Mouse (Mus musculus) MN1 (cell line): ENCODE data around the gene Tasp1.
"Not testable (repeated sequence)": the region's sequence is repeated elsewhere in the genome, so short reads cannot be mapped to it uniquely, and the experiment has no call there.

ENCODE experiments used
- DNase-seq: peaks from one replicate; pipeline ENCODE4 v3.0.0-alpha.2; 2016; ENCODE audit warnings: low spot score

Gene Tasp1

GRCm38 (mm10) chr2:140058125-140058524 is 8.5 kb downstream of the Tasp1 start:
- DNase-seq = no peak

GRCm38 (mm10) chr2:140051607-140052126 is 14.9 kb downstream of the Tasp1 start:
- DNase-seq = no peak

DNA sequence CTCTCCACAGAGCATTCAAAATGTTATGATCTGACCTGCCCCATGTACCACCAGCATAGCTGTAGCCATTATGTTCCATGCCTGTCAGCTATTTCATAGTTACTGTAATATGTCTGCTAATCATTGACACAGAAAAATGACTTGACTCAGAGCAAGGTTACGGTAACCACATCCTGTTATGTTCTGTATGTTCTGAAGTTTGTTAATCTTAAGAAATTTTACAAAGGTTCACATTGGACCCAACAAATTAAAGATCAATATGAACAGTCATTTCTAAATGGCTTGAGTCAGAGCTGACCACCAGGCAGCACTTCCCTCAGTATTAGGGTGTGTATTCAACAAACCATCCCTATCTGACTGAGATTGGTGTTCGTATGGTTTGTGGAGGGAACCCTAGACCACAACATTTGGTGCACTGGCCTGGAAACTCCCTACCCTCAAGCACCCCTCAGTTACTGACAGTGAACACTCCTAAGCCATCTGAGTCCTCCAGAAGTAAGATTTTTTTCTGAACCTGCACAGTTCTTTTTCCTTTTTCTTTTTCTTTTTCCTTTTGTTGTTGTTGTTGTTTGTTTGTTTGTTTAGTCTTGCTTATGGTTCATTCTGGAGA is 24.0 kb downstream of the Tasp1 start:
- DNase-seq = no peak

- no peak for DNase-seq
Measured at GRCm38 (mm10) chr2:140042081-140042480, 24.5 kb downstream of the Tasp1 start.

DNA sequence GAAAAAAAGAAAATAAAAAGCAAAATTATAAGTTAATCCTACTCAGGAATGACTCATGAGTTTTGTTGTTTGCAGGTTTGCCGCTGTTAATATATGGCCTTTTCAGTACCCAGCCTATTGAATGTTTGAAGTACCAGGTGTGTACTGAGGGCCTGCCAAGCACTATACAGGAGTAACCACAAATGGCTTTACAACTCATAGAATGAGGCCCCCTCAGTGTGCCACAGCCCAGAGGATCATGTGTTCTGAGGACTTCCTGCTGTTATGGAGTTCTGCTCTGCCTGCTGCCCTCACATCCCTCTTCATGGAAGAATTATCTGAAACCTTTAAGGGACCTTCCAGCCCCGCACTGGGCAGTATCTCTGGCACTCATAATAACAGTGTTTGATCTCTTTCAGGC is 29.1 kb downstream of the Tasp1 start:
- DNase-seq = no peak

DNA sequence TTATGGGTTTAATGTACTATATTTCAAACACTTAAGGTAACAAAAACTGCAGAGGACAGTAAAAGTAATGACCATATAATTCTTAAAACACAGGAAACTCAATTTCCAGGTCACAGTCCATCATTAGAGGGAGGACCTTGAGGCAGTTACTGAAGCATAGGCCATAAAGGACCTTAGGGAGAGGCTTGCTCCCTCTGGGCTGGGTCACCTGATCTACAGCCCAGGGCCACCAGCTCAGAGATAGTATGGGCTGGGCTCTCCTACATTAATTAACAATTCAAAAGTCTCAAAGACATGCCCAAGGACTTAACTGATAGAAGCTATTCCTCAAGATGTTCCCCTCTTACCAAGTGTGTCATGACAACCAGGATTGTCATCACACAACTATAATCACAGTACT is 29.8 kb downstream of the Tasp1 start:
- no peak for DNase-seq

GRCm38 (mm10) chr2:140024937-140025336 is 41.7 kb downstream of the Tasp1 start:
- DNase-seq = no peak

DNA sequence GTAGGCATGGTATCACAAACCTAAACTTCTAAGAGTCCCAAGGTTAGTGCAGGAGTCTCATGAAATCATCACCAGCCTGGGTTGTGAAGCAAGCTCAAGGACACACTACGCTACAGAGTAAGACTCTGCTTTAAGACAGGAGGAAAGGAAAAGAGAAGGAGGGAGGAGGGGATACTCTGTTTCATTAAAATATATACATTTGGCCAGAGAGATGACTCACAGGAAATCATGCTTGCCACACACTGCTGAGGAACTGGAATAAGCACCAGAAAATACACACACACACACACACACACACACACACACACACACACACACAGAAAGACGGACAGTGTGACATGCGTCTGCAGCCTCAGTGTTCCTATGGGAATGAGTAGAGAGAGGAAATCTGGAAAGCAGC is 59.2 kb downstream of the Tasp1 start:
- DNase-seq = no peak

DNA sequence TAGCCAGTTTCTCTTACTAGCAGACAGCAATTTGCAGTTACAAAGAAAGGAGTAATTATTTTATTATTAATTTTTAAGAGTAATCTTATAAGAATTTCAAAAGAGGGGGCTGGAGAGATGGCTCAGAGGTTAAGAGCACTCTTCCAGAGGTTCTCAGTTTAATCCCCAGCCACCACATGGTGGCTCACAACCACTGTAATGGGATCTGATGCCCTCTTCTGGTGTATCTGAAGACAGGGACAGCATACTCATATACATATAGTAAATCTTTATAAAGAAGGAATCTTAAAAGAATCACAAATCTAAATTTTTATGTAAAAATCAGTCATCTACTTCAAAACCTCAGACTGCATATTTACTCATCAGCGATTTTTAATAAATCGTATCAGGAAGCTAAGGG is 68.4 kb downstream of the Tasp1 start:
- no peak for DNase-seq

DNA sequence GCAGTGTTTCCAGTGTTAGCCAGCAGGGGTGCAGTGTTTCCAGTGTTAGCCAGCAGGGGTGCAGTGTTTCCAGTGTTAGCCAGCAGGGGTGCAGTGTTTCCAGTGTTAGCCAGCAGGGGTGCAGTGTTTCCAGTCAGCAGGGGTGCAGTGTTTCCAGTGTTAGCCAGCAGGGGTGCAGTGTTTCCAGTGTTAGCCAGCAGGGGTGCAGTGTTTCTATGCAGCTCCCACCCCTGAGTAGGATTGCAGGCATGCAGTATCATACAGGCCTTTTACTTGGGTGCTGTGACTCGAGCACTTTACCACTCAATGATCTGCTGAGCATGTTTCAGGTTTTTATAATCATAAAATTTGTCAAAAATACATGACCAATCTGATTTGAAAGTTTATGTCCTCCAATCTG is 76.7 kb downstream of the Tasp1 start:
- not testable (repeated sequence) for DNase-seq

DNA sequence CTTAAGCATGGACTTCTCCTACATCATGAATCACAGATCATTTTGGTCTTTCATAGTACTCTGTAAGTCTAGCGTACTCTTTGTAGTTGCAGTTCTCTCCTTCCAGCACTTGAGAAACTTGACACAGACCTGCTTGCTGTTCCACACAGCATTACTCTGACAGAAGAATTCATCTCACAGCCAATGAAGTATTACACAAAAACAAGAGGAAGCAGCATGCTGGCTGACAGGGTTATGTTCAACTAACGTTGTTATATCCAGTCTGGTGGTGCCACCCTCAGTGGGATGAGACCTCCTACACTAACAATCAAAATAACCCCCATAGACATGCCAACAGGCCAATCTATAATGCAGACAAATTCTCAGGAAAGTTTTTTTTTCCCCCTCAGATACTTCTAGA is 99.2 kb downstream of the Tasp1 start:
- DNase-seq = no peak

DNA sequence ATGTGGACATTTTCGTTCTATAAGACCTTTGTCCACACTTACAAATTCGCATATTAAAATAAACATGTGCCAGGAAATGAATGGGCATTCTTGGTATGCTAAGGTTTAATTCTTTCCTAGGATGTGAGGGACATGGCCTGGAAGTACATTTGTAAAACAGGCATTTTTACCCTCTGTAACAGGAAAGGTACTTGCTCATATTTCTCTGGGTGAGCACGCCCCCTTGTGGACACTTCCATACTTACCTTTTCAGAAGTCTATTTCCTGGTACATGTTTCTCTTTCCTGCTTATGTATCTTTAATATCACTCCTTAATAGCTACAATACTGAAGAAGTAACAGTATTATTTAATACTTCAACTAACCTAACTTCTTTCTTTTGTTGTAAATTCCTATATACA is 100.3 kb downstream of the Tasp1 start:
- DNase-seq = peak; percentile 14

- DNase-seq = no peak
Measured at GRCm38 (mm10) chr2:139948843-139949242, 117.8 kb downstream of the Tasp1 start.

- DNase-seq = no peak
Measured at GRCm38 (mm10) chr2:139937581-139937980, 129.0 kb downstream of the Tasp1 start.

GRCm38 (mm10) chr2:139934577-139934976 is 132.0 kb downstream of the Tasp1 start:
- DNase-seq = no peak

DNA sequence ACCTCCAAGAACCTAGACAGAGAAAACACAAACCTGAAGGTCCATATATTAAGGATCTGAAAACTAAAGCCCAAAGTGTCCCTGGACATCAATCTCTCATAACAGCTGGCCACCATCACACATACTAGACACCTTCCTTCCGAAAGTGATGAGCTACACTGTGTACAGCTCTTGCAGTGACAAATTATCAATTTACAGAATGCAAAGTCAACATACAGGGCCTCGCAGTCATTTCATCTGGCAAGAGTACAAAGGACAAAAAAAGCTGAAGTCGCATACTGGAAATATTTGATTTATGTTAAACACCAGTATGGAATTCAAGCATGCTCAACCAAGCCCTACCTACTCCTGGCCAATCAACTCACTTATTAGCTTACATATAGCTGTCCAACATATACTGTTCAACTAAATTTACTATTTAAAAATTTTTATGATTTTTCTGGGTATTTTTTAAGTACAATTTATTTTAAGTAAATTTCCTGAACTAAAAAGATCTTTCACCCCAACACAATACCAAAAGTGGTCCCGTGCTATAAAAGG is 132.5 kb downstream of the Tasp1 start:
- no peak for DNase-seq

- no peak for DNase-seq
Measured at GRCm38 (mm10) chr2:139932211-139932610, 134.4 kb downstream of the Tasp1 start.

DNA sequence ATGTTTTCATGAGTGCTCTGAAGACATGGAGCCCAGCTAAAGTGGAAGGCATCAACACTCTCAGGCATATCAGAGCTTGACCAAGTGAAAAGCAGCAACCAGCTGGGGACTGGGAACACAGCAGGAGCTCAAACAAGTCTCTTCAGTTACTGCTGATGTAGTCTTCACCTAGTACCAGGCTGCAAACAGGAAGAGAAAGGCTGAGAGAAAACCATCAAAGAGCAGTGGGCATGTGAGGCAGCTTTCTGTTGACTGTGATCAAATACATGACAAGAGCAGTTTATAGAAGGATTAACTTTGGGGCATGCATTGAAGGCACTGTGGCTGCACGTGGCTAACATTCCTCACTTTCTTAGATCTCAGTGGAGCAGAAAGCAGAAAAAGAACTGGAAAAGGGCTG is 141.7 kb downstream of the Tasp1 start:
- DNase-seq = no peak

DNA sequence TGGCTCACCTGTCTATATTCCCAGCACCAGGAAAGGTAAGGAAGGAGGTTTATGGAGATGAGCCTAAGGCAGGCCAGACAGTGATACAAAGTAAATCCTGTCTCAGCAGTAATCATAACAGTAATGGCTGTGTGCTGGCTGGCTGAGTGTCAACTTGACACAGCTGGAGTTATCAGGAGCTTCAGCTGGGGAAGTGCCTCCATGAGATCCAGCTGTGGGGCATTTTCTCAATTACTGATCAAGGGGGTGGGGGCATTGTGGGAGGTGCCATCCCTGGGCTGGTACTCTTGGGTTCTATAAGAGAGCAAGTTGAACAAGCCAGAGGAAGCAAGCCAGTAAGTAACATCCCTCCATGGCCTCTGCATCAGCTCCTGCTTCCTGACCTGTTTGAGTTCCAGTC is 145.2 kb downstream of the Tasp1 start:
- DNase-seq = not testable (repeated sequence)

GRCm38 (mm10) chr2:139919757-139920156 is 146.8 kb downstream of the Tasp1 start:
- no peak for DNase-seq

DNA sequence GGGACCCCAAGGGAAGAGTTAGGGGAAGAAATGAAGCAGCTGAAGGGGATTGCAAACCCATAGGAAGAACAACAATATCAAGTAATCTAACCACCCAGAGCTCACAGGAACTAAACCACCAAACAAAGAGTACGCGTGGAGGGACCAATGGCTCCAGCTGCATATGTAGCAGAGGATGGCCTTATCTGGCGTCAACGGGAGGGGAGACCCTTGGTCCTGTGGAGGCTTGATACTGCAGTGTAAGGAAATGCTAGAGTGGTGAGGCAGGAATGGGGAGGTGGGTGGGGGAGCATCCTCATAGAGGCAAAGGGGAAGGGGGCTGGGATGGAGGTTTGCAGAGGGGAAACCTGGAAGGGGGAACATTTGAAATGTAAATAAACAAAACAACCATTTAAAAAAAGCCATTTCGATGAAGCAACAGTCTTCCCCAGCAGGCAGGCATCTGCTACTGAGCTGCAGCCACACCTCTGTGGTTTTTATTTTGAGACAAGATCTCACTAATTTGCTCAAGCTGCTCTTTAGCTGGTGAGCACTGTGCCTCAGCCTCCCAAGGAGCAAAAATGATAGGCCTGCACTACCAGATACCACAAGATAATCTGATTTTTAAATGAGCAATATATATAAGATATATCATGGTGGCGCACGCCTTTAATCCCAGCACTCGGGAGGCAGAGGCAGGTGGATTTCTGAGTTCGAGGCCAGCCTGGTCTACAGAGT is 160.0 kb downstream of the Tasp1 start:
- no peak for DNase-seq

DNA sequence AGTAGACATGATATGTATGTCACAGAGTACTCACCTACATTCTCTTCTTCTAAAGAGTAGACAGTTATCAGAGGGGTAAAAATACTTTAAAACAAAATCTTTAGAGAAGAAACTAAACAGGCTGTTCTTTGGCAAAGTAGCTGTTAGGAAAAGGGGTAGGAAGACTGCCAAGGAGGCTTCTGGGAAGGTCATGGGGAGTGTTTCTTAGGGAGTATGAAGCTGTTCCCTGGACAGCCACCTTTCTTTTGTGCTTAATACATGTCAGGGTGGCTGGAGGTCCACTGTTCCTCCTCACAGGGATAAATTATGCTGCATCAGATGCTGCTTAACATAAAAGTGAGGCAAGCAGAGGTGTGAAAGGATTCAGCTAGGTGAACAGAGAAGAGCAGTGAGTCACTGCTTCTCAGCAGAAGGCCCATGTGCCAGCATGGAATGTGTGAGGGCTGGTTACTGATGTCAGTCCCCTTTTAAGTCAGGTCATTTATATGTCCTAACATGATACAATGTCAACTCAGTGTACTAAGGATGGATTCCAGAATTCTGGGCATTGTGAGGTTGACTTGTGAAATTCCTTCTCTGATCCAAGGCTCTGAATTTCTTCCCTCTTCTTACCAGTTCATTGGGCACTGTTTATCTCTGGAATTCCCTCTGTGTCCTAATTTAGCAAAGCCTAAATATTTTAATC is 175.1 kb downstream of the Tasp1 start:
- no peak for DNase-seq

DNA sequence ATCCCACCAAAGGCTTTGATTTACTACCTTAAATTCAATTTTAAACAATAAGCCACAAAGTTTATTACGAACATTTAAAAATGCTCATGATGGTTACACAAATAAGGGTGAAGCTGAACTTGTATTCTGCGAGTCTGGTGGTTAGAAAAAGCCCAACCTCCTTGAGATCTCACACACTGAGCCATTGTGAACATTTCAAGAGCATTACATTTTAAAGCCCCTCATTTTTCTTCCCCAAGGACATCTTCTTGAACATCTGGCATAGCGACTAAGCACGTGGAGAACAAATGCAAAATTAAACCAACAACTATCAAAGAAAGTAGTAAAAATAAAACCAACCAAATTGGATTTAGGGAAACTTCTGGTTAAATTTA is 182.4 kb downstream of the Tasp1 start:
- no peak for DNase-seq
